Mouse (Mus musculus): ENCODE measurements around the gene Cmip. TPM values are rescaled to one million over a fixed set of nuclear protein-coding genes. Genes with fewer than 3 reads are reported as not detected.

The Cmip gene
- total RNA-seq, 2 experiments from 2014 or later = 32.8 to 38.5 TPM

DNA sequence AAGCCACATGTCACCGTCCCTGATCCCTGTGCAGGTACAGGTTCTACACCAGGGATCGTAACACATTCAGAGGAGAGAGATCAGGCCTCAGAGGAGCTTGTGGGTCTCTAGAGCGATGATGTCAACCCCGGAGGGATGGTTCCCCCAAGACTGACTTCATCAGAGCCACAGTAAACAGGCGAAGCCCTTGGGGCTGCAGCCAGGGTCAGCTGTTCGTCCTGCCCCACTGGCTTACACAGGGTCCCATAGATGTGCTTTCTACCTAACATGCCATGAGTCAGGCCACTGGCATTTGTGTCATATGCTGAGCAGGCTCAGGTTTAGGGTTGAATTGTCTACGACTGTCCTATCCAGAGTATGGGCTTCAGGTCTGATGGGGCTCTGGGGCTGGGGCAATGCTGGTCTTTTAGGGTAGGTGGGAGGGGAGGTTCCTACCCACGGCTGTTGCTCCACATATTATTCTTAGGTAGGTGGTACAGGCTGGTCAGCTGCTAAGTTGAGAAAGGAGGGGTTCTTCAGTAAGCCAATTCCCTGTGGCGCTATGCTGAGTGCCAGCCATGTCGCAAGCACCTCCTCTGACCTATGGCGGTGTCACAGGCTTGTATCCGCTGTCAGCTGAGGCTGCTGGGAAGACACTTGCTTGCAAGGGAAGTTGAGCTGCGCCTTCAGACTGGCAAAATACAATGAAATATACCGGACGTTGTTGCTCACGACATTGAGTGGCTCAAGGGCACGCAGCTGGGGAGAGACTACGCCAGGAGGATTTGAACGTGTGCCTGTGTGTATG, 107.7 kb downstream of the Cmip start:
- intact Hi-C loops (cut with DNase I) = no loop called here

DNA sequence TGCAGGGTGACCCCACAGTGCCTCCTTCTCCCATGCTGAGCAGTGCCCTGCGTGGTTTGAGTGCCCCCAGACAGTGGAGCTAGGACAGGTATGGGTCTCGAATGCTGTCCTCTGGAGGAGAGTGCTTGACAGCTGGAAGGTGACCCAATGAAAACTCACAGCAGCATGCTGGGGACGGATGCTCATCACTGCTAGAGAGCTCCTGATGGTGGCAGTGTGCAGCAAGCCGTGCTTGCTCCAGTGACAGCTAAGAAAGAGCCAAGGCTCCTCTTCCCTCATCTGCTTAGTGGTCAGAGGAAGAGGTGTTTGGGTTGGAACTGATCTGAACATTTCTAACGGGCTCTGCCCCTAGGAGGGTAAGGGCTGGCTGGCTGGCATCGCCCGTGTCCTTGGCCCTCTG, 109.6 kb downstream of the Cmip start:
- peak; percentile 32 to 41 for DNase-seq
- intact Hi-C loops (cut with DNase I) = loop anchor here (1.0 kb wide), 1 partner anchor 99 kb away; no protein-coding TSS in a partner anchor

More for the DNA sequence above, 107.7 kb downstream of the Cmip start:
- no peak for DNase-seq

DNA sequence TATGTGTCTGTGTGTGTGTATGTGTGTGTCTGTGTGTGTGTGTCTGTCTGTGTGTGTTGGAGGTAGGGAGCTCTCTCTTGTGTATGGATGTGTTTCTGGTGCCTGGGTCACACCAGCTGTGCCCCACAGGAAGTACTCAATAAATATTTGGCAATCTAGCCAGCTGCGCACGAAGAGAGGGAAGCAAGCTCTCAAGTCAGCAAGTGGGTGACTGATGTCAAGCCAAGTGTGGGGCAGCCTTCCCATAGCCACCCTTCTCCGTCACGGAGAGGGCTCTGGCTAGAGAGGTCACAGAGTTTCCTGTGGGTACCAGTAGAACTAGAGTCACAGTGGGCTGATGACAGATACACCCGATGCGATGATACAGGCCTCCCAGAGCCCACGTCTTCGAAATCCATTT, 110.6 kb downstream of the Cmip start:
- intact Hi-C loops (cut with DNase I) = no loop called here
- DNase-seq = no peak

DNA sequence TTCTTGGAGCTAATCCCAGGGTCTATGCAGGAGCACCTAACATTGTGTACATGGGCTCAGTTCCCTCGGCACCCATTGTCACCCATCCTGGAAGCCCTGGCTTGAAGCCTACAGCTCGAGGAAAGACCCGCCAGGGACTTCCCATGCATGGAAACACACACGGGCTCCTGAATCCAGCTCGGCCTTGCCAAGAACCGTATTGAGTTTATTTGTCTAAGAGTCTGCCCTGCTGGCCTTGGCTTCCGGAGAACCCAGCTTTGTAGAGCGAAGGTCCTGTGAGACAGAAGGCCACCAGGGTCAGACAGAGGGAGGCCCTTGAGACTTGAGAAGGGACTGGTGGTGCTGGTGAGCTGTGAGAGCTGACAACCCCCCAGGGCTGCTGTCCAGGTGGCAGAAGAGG, 111.9 kb downstream of the Cmip start:
- DNase-seq = peak; percentile 59 to 60
- intact Hi-C loops (cut with DNase I) = no loop called here

DNA sequence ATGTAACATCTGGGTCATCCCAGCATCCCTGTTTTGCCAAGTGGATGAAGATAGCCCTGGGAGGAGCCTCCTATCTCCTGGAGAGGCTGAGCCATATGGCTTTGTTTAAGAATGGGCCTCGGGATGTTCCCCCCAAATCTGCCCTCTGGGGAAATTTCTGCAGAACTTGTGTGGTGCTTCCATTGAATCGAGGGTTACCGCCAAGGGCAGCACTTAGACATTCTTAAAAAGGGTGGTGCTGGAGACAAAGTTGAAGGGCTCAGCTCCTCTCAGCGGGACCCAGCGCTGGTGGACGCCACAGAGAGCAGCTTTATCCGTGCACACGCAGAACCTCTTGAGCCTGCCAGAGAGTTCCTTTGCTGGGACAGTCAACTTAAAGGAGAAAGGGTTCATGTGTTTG, 113.1 kb downstream of the Cmip start:
- intact Hi-C loops (cut with DNase I) = no loop called here
- no peak for DNase-seq

DNA sequence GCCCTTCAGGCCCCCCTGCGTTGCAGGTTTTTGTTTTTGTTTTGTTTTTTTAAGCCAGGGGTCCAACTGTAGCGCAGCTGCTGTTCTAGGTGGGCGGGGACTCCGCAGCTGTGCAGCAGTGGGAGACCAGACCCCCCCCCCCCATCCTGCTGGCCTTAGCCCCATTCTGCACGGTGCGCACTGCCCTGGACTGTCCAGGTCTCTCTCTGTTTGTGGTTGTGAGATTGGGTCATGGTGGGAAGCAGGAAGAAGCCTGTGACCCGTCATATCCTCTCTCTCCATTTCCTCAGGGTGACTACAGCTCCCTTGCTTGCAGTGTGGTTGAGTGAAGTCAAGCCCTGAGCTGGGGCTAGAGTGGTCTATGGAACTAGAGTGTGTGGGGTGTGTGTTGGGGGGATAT, 114.3 kb downstream of the Cmip start:
- intact Hi-C loops (cut with DNase I) = no loop called here

DNA sequence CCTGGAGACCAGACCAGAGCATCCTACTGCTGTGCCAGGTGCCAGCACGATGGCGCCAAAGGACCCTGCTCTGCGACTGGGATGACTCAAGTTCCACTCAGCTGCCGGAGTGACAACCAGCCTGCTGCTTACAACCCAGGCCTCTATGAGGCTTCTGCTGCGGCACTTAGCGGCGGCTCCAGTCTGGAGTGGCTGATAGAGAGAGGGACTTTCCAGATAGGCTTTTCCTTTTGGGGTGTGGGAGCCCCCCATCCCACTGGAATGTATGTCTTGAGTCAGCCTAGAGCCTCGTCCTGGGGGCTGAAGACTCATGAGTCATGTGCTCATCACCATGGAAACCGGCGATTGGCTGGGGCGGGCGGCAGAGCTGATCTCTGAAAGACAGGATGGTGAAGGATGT, 115.2 kb downstream of the Cmip start:
- intact Hi-C loops (cut with DNase I) = no loop called here

More for the DNA sequence above, 114.3 kb downstream of the Cmip start:
- DNase-seq = no peak

DNA sequence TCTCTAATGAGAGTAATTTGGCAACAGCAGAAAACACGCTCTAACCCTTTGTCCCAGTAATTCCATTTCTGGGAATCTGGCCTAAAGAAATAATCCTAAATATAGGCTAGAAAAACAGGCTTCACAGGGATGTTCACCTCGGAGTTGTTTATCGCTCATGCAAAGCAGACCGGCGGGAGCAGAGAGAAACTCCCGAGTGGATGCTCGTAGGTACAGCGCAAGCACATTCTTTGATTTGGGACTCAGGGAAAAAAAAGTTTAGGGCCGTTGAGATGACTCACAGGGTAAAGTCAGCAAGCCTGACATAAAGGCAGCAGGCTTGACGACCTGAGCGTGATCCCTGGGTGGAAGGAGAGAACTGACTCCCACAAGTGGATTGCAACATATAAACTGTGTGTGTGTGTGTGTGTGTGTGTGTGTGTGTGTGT, 116.2 kb downstream of the Cmip start:
- intact Hi-C loops (cut with DNase I) = no loop called here
- no peak for DNase-seq

More for the DNA sequence above, 115.2 kb downstream of the Cmip start:
- DNase-seq = no peak

DNA sequence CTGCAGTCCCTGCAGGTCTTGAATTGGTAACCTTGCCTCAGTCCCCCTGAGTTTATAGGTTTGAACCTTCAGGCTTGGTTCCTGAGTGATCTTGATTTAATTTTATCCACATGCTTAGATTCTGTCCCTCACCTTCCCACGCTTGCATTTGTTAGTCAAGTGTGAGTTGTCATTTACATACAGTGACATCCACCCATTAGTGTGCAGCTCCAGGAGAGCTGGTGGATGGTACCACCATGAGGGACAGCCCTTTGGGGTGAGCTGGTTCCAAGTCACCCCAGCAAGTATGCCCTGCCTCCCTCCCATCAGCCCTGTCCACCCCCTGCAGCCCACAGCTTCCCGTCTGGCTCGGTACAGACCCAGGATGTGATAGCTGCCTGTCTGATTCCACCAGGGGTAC, 117.2 kb downstream of the Cmip start:
- intact Hi-C loops (cut with DNase I) = no loop called here
- no peak for DNase-seq

DNA sequence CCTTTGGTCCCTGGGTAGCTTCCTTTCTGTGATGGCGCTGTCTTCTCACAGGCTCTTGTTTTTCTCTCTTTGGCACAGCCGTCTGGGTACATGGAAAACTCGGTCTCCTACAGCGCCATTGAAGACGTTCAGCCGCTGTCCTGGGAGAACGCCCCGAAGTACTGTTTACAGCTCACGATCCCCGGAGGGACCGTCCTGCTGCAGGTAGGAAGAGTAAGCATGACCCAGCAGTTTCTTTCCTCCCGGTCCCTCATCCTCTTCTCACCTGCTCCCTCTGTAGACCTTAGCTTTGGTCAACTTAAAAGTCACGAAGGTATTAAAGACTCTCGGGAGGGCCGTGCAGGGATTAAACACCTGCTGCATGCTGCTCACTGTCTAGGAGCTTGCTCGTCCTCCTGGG, 120.1 kb downstream of the Cmip start:
- intact Hi-C loops (cut with DNase I) = no loop called here
- DNase-seq = no peak

DNA sequence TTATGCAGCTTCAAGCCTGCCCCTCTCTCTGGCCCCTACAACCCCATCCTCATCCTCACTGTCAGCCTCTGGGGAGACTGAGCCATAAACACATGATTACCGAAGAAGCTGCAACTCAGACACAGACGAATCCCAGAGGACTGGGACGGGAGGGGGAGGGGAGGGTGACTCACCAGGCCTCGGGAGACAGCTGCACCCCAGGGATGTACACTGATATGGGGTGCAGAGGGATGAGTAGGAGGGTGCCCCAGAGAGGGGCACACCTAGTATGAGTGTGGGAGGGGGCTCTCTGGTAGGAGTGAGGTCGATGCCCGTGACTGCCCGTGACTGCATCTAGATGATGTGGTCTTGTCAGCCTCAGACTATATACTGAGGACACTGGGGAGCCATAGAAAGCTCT, 121.8 kb downstream of the Cmip start:
- DNase-seq = no peak
- intact Hi-C loops (cut with DNase I) = loop anchor here (1.0 kb wide), 1 partner anchor 154 kb away; no protein-coding TSS in a partner anchor

DNA sequence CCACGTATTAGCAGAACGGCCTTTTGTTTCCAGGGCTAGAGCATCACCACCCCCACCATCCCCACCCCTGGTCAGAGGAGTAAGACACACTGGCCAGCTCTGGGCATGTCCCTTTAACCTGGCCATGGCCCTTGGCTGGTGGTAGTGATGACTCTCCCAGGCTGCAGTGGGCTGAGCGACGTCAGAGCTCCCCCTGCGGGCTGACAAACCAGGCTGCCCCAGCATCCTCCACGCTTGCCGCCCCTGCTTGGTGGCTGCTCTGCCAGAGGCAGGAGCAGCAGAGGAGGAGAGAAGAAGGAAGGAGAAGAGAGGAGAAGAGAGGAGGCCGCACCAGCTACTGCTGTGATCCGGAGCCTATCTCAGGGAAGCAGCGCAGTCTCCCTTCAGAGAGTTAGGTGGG, 122.3 kb downstream of the Cmip start:
- DNase-seq = peak; percentile 74 to 79
- intact Hi-C loops (cut with DNase I) = loop anchor here (1.0 kb wide), 1 partner anchor 155 kb away; no protein-coding TSS in a partner anchor

DNA sequence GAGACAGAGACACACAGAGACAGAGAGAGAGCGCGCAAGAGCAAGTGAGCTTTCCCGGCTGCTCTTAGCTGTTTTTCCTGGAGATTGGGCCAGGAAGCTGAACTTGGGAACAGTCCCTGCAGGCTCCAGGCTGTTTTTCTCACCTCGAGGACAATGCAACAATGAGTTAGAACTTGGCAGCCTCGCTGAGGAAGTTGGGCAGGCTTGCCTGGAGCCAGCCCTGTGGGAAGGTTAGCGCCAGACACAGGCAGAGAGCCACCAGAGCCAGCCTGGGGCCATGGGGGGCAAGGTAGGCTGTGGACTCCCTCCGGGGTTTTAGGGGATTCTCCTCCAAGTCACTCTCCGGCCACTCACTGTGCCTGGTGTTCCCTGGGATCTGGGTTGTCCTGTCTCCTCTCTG, 123.9 kb downstream of the Cmip start:
- peak; percentile 79 to 80 for DNase-seq
- intact Hi-C loops (cut with DNase I) = no loop called here

DNA sequence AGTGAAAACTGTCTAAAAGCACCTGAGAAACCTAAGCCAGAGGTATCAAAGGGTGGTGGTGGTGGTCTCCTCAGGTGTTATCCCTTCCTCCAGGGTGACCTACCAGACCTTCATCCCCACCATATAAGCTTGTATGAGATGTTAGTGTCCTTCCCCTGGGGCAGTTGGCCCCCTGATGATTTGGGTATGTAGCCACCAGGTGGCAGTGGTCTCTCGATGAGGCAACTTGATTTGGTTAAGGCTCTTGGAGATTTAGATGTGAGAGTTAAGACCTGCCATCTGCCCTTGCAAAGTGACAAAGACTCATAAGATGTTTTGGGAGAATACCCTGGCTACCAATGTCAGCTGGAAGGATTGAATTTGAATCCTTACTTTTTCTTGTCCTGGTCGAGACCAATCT, 129.3 kb downstream of the Cmip start:
- DNase-seq = peak in 1 of 2 experiments; percentile 56
- intact Hi-C loops (cut with DNase I) = loop anchor here (1.0 to 2.0 kb wide), 3 partner anchors 25 to 85 kb away; no protein-coding TSS in a partner anchor

DNA sequence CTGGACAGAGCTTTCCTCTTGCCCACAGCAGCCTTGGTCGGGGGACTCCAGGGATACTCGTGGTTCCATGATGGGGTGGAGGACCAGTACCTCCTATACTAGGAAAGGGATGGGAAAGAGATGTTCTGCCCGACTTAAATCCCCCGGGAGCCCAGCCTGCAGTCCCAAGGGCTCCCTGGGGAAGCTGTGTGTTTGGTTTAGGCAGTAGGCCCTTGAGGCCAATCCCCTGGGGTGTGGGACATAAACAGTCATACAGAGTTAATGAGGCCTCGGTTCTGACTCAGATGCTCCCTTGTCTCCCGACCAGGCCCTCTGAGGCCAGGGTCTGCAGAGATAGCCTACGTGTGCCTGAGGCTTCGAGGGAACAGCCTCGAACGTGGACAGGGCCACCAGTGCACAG, 130.8 kb downstream of the Cmip start:
- intact Hi-C loops (cut with DNase I) = loop anchor here (2.0 kb wide), 1 partner anchor 23 kb away; no protein-coding TSS in a partner anchor
- no peak for DNase-seq

DNA sequence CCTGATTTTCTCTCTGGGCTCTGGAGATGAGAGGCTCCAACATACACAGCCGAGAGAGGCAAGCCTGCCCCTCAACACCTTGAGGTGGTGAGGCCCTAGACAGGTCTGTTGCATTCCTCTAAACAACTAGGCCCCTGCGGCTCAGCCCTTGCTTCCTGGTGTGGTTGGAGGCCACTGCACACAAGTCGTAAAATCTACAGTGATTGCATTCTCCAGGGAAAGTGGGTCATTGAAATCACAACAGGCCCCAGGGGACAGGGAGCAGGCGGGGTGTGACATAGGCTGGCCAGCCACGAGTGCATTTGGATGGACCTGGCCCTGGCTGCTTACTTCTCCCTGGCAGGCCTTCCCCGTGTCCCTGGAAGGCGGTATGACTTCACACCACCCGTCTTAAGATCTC, 131.5 kb downstream of the Cmip start:
- no peak for DNase-seq
- intact Hi-C loops (cut with DNase I) = no loop called here

DNA sequence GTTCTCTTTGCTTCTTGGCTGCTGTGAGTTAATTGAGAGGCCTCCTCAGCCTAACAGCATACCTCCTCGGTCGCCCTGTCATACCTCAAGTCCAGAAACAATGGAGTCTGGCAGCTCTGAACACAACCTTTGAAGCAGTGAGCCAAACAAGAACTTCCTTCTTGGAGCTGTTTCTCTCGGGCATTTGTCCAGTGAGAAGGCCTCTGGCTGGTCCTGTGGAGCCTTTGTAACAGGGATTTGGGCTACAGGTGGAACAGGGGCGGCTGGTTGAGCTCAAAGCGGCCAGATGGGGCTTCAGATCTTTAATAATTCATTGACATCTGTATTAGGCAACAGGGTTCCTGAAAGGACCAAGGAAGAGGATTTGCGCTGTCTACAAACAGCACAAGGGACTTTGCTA, 137.0 kb downstream of the Cmip start:
- intact Hi-C loops (cut with DNase I) = no loop called here
- DNase-seq = no peak

DNA sequence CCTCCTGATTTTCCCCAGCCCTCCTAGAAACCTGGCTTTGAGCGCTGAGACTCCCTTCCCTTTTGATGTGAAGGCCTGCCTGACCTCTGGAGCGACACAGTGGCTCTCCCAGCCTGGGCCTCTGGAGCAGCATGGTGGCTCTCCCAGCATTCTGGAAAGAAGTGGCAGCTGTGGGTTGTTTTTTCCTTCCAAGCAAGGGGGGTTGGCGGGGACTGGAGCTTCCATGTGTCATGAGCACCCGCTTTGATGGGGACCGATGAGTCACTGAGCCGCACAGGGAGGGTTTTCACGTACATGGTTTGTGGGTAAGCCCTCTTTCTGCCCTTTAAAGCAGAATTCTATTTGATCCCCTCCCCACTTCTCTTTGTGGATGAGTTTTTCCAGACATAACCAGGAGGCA, 138.2 kb downstream of the Cmip start:
- no peak for DNase-seq
- intact Hi-C loops (cut with DNase I) = no loop called here

DNA sequence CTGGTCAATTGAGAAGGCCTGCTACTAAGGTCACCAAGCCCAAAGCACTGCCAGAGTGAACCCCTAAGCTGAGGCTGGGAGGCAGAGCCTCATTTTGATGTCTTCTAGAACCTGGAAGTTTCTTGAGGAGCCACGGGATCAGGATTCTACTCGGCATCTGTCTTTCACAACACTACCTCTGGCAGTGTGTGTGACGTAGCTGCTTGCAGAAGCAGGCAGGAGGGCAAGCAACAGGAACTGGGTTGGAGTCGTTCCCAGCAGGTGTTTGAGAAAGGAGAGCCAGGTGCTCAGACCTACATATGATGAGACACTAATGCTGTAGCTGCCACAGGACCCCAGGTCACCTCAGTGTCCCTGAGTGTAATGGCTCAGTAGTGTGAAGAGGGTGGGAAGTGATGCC, 140.0 kb downstream of the Cmip start:
- no peak for DNase-seq
- intact Hi-C loops (cut with DNase I) = no loop called here

DNA sequence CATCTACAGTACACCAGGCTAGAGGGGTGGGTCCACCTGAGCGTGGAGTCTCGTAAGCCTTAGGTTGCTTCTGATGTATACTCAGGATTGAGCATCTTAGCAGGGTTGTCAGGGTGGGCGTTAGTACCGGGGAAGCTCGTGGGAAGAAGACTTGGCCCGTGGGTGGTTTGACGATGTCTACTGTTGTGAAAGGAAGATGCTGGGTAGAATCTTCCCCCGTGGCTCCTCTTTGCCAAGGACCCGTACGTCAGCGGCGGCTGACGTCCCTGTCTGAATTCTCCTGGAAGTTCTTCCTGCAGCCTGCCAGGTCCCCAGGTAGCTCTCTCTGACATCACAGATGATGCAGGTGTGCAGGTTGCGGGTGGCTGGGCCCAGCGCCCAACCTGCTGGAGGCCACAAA, 140.9 kb downstream of the Cmip start:
- intact Hi-C loops (cut with DNase I) = no loop called here
- DNase-seq = no peak

DNA sequence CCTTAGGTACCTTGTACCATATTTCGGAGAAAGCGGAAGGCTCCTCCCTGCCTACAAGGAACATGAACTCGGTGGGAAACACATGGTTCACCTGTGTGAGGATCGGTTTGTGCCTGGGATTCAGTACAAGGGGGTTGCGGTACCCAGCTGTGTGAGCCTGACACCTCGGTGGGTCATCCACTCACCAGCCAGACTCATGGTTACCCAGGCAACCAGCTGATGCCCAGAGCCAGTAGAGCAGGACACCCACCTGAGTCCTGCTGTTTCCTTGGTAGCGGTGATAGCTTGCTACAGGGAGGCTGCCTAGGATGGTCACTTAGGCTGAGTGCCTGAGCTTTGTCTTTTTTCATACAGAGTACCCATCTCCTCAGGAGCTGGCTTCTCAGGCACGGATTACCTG, 142.4 kb downstream of the Cmip start:
- intact Hi-C loops (cut with DNase I) = no loop called here
- no peak for DNase-seq

DNA sequence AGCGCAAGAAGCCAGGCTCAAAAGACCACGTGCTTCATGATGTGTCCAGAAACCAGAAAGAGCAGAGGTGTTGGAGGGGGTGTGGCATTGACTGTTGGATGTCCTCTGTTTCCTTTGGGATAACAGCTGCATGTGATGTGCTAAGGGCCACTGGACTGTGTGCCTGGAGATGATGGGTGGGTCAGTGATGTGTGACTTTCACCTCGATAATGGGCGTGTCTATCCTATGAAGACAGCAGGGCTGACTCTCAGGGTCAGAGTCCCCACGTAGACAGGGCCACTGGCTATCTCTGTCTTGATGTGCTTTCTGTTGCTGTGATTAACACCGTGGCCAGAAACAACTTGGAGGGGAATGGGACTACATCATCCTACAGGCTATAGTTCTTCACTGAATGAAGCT, 144.0 kb downstream of the Cmip start:
- no peak for DNase-seq
- intact Hi-C loops (cut with DNase I) = no loop called here

DNA sequence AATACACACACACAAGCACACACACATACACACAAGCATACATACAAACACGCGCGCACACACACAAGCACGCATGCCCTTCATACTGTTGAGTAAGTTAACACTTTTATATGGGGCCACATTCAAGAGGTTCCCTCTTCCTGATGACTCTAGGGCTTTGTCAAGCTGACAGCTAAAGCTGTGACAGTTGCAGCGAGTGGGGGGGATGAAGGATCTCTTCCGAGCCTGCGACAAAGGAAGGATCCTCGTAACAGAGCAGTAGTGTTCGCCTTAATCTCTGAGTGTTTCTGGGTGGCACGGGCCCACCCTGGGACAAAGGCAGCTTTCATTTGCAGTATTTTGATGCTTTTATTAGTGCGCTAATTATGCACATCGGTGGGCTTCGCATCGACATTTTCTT, 145.0 kb downstream of the Cmip start:
- no peak for DNase-seq
- intact Hi-C loops (cut with DNase I) = no loop called here

Measured in heart, postnatal 10 days (tissue).